In genomic region chr11:24146034-24146433, GRCm38 (mm10) we compare ENCODE assay signal across 17 mouse cellular contexts.
A peak's percentile ranks its signal among the peaks of the same experiment; 100 is the strongest.
DNase-seq lines count a peak whose midpoint lies in the region; ATAC-seq and TF ChIP-seq lines count a peak whose summit lies in the region.
"Had no signal": no experiment of that assay in that cellular context is flagged by ENCODE, and none has a peak within 500 bp of the region (broad histone marks: within the 10 kb centered on the region; RNA-seq: fewer than 3 reads in every experiment).

No protein-coding gene starts in this region.

- no peak overlapping the region for H3K27ac ChIP-seq in forebrain, embryonic 11.5 days (ENCODE audit: low read depth, low read length)
- no peak overlapping the region for H3K27ac ChIP-seq in forebrain, embryonic 16.5 days (ENCODE audit: low read length)
- H3K27ac ChIP-seq in MEL (ENCODE audit: control insufficient read depth, low read depth, low read length) = no peak overlapping the region
- no peak overlapping the region for H3K27ac ChIP-seq in kidney, embryonic 15.5 days
- peak overlapping the region; percentile 58; the same call in 1 of the 2 replicates for H3K27ac ChIP-seq in liver, embryonic 15.5 days (replicated peaks)
- H3K27ac ChIP-seq: embryonic facial prominence, embryonic 12.5 days; forebrain, embryonic 10.5 days; lung, embryonic 15.5 days had no signal

- H3K27me3 ChIP-seq in forebrain, embryonic 11.5 days (ENCODE audit: control insufficient read depth, insufficient read depth, low read length) = no peaks in the 10 kb centered on the region
- H3K27me3 ChIP-seq in forebrain, embryonic 16.5 days (replicated peaks; ENCODE audit: control insufficient read depth, insufficient read depth, low read length) = no peaks in the 10 kb centered on the region
- H3K27me3 ChIP-seq in MEL (ENCODE audit: control insufficient read depth in 1 of 2, insufficient read depth in 2 of 2, low read length in 2 of 2) = no peaks in the 10 kb centered on the region
- no peaks in the 10 kb centered on the region for H3K27me3 ChIP-seq in kidney, embryonic 15.5 days
- no peaks in the 10 kb centered on the region for H3K27me3 ChIP-seq in liver, embryonic 15.5 days
- H3K27me3 ChIP-seq: embryonic facial prominence, embryonic 12.5 days; lung, embryonic 15.5 days had no signal

- H3K4me2 ChIP-seq in forebrain, embryonic 11.5 days (ENCODE audit: low read depth, low read length, severe bottlenecking) = no peak overlapping the region
- no peak overlapping the region for H3K4me2 ChIP-seq in forebrain, embryonic 16.5 days (ENCODE audit: low read length)
- H3K4me2 ChIP-seq in kidney, embryonic 15.5 days = no peak overlapping the region
- no peak overlapping the region for H3K4me2 ChIP-seq in liver, embryonic 15.5 days
- H3K4me2 ChIP-seq: embryonic facial prominence, embryonic 12.5 days; heart, embryonic 11.5 days; lung, embryonic 15.5 days had no signal

- TF ChIP-seq CTCF in MEL (IDR thresholded peaks at IDR 0.05 in 2 of 3, conservative IDR thresholded peaks at IDR 0.05 in 1 of 3; ENCODE audit: control insufficient read depth in 1 of 3, insufficient read depth in 1 of 3, low read depth in 2 of 3, low read length in 3 of 3, poor library complexity in 1 of 3, severe bottlenecking in 1 of 3) = no peak

- DNase-seq in forebrain, embryonic 11.5 days (ENCODE audit: low spot score) = peak; percentile 26
- DNase-seq in MEL (ENCODE audit: low read depth, low spot score) = no peak
- DNase-seq in cerebellum, adult 18-20 months = no peak
- DNase-seq in cerebellum, adult 9-11 months = no peak
- DNase-seq in B cell, adult 2 months = no peak
- DNase-seq: cerebellum, postnatal 25 days; gastrocnemius, postnatal 36 days; layer of hippocampus, postnatal 36 days; right cerebral cortex, postnatal 25 days had no signal

- no peaks in the 10 kb centered on the region for H3K9me3 ChIP-seq in forebrain, embryonic 11.5 days (ENCODE audit: control insufficient read depth, low read length)
- H3K9me3 ChIP-seq in forebrain, embryonic 16.5 days (ENCODE audit: control insufficient read depth, low read length) = no peaks in the 10 kb centered on the region
- H3K9me3 ChIP-seq in MEL (replicated peaks; ENCODE audit: insufficient read depth, low read length) = no peaks in the 10 kb centered on the region
- no peaks in the 10 kb centered on the region for H3K9me3 ChIP-seq in kidney, embryonic 15.5 days (replicated peaks)
- no peaks in the 10 kb centered on the region for H3K9me3 ChIP-seq in liver, embryonic 15.5 days (replicated peaks)
- H3K9me3 ChIP-seq: embryonic facial prominence, embryonic 12.5 days; forebrain, embryonic 10.5 days; lung, embryonic 15.5 days had no signal

- no peaks in the 10 kb centered on the region for H3K4me1 ChIP-seq in forebrain, embryonic 11.5 days (replicated peaks; ENCODE audit: control insufficient read depth, insufficient read depth, low read length)
- H3K4me1 ChIP-seq in forebrain, embryonic 16.5 days (replicated peaks; ENCODE audit: control insufficient read depth, insufficient read depth, low read length) = peaks cover 41% of the 10 kb centered on the region
- H3K4me1 ChIP-seq in MEL (ENCODE audit: control insufficient read depth in 1 of 2, insufficient read depth in 2 of 2, low read length in 2 of 2) = peaks cover 12 to 20% of the 10 kb centered on the region in 2 experiments
- peaks cover 22% of the 10 kb centered on the region for H3K4me1 ChIP-seq in kidney, embryonic 15.5 days
- H3K4me1 ChIP-seq in liver, embryonic 15.5 days (replicated peaks) = peaks cover 80% of the 10 kb centered on the region
- H3K4me1 ChIP-seq: lung, embryonic 15.5 days had no signal

- no peak for TF ChIP-seq RAD21 in MEL (IDR thresholded peaks at IDR 0.05; ENCODE audit: low read depth, low read length)

- TF ChIP-seq POLR2A in MEL (IDR thresholded peaks at IDR 0.05; ENCODE audit: control insufficient read depth in 1 of 2, insufficient read depth in 1 of 2, low read depth in 1 of 2, low read length in 2 of 2, poor library complexity in 1 of 2) = no peak

- 91% methylated on average over 4 of the region's 4 CpGs for WGBS in forebrain, embryonic 11.5 days
- WGBS in forebrain, embryonic 16.5 days = 93% methylated on average over 4 of the region's 4 CpGs
- 82% methylated on average over 4 of the region's 4 CpGs for WGBS in kidney, embryonic 15.5 days
- 60% methylated on average over 4 of the region's 4 CpGs for WGBS in liver, embryonic 15.5 days (ENCODE audit: insufficient replicate concordance)

- TF ChIP-seq EP300 in MEL (IDR thresholded peaks at IDR 0.05; ENCODE audit: low read depth in 1 of 2, low read length in 2 of 2) = no peak

- ATAC-seq in forebrain, embryonic 11.5 days (replicated peaks; ENCODE audit: low FRiP score) = no peak
- ATAC-seq in forebrain, embryonic 16.5 days = no peak
- 0 out of 2 replicates have a peak, but pooled peaks have one; percentile 31 for ATAC-seq in kidney, embryonic 15.5 days (replicated peaks; ENCODE audit: low FRiP score)
- ATAC-seq in liver, embryonic 15.5 days (ENCODE audit: insufficient read depth) = no peak
- ATAC-seq: Patski had no signal

- no peak overlapping the region for H3K4me3 ChIP-seq in forebrain, embryonic 11.5 days (ENCODE audit: low read depth, low read length)
- no peak overlapping the region for H3K4me3 ChIP-seq in forebrain, embryonic 16.5 days (replicated peaks; ENCODE audit: low read length)
- H3K4me3 ChIP-seq in MEL (ENCODE audit: control insufficient read depth in 1 of 2, insufficient read depth in 1 of 2, low read depth in 2 of 2, low read length in 2 of 2) = no peak overlapping the region
- H3K4me3 ChIP-seq in kidney, embryonic 15.5 days (replicated peaks) = no peak overlapping the region
- no peak overlapping the region for H3K4me3 ChIP-seq in liver, embryonic 15.5 days (replicated peaks)
- H3K4me3 ChIP-seq: embryonic facial prominence, embryonic 12.5 days; forebrain, embryonic 10.5 days; lung, embryonic 15.5 days had no signal

- H3K79me2 ChIP-seq in MEL (ENCODE audit: control insufficient read depth, insufficient read depth, low read length, poor library complexity) = peaks cover 72% of the 10 kb centered on the region

- H3K36me3 ChIP-seq in forebrain, embryonic 11.5 days (ENCODE audit: control insufficient read depth, insufficient read depth, low read length) = no peaks in the 10 kb centered on the region
- H3K36me3 ChIP-seq in forebrain, embryonic 16.5 days (ENCODE audit: control insufficient read depth, insufficient read depth) = peaks cover 2% of the 10 kb centered on the region; the same call in 1 of the 2 replicates
- H3K36me3 ChIP-seq in MEL (ENCODE audit: control insufficient read depth in 1 of 2, insufficient read depth in 2 of 2, low read length in 2 of 2) = peaks cover 39 to 53% of the 10 kb centered on the region in 2 experiments
- no peaks in the 10 kb centered on the region for H3K36me3 ChIP-seq in kidney, embryonic 15.5 days
- peaks cover 37% of the 10 kb centered on the region for H3K36me3 ChIP-seq in liver, embryonic 15.5 days (replicated peaks)
- H3K36me3 ChIP-seq: lung, embryonic 15.5 days had no signal

- H3K9ac ChIP-seq in forebrain, embryonic 11.5 days (ENCODE audit: low read length) = no peak overlapping the region
- no peak overlapping the region for H3K9ac ChIP-seq in forebrain, embryonic 16.5 days (replicated peaks; ENCODE audit: low read depth, low read length)
- H3K9ac ChIP-seq in MEL (ENCODE audit: control insufficient read depth, low read depth, low read length, poor library complexity, severe bottlenecking) = no peak overlapping the region
- H3K9ac ChIP-seq in kidney, embryonic 15.5 days = no peak overlapping the region
- H3K9ac ChIP-seq in liver, embryonic 15.5 days = no peak overlapping the region
- H3K9ac ChIP-seq: embryonic facial prominence, embryonic 12.5 days; lung, embryonic 15.5 days had no signal

TF ChIP-seq in MEL, 35 proteins besides CTCF, POLR2A, EP300 and RAD21:
- TF ChIP-seq ZMIZ1 (IDR thresholded peaks at IDR 0.05; ENCODE audit: low read depth, low read length) (0 out of 2 replicates have a peak, but pooled peaks have one; percentile 3), BHLHE40 (IDR thresholded peaks at IDR 0.05; ENCODE audit: borderline replicate concordance, low read depth, low read length) (no peak), JUND (IDR thresholded peaks at IDR 0.05; ENCODE audit: low read depth, low read length) (no peak), SIN3A (IDR thresholded peaks at IDR 0.05; ENCODE audit: low read length) (no peak)
TF ChIP-seq in MEL: peak in this region for 1.
